Mouse (Mus musculus): ENCODE results near the gene Tlk1.
"Not testable (repeated sequence)": the region's sequence is repeated elsewhere in the genome, so short reads cannot be mapped to it uniquely, and the experiment has no call there.

Gene Tlk1

DNA sequence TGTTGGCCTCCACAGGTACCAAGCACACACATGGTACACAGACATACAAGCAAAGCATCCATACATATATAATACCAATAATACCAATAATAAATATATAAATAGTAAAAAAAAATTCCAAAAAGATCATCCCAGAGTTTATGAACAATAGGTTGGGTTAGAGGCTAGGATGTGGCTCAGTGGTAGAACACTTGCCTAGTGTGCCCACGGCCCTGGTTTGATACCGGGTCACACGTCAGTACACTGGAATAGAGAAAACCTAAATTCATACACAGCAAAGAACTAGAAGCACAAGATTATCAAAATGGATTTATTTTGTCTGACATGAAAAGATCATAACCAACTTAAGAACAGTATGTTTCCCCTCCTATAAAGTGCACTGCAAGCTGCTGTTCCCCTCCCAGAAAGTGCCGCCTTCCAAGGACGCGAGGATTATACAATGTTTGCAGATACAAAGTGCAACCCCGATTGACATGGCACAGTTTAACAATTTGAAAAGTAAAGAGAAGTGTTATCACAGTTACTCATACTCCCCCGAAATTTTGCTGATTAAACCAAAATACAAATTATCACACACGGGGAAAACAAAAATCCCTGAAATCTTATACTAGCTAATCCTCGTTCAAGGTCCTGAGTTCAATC lies 6.3 kb upstream of the Tlk1 start:
- DNase-seq = no peak

DNA sequence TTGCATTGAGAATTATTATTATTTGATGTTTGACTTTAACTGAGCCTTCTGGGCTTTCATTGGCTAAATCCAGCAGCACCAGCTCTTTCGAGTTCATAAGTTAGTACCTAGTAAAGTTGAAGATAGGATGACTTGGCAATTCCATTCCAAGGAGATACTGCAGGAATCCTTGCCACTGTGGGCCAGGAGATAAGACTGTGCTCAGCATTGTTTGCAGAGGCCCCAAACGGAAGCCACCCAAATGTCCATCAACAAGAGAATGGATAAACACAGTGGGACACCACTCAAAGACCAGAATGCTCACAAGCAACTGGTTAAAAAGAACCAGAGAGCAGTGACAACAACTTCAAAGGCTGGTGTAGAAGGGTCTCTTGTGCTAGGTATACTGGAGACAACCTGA lies 5.2 kb upstream of the Tlk1 start:
- no peak for DNase-seq

DNA sequence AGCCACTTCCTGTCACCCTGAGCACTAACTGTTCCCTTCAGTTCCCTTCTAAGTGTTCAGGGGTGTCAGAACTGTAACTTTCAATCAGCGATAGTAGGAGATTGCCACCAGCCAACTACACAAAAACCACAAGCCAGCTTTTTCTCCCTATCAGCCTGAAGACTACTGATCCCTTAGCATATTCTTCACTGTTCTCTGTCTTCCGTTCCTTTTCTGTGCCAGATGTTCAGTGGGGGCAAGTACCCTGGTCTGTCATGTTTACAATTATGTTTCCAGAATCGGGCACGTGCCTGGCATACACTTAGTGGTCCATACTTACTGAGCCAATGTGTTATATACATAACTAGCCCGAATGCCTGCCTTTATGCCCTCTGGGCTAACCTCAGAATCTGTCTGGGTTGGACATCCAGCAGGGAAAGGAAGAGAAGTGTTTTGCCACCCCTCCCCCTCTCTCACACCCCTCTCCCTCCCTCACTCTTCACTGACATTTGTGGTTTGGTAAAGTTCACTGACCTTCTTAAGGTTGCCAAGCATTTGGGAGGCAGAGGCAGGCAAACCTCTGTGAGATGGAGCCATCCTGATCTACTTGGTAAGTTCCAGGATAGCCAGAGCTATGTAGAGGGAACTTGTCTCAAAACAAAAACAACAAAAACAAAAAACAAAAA lies 4.5 kb upstream of the Tlk1 start:
- no peak for DNase-seq

DNA sequence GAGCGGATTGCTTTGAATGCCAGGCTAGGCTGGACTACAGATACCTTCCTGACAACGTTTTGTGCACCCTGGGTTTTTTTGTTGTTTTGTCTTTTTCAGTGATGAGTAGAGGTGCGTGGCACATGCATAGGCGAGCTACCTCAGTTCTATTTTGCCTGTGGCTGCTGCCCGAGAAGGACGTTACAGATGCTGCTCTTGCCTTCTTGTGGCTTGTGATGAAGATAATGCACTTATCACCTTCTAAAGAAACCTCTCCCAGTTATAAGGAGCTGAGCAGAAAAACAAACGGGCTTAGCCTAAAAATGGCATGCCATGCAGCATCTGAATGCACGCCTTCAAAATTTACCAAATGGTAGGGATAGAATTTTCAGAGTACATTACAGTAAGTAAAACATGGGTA lies 2.3 kb upstream of the Tlk1 start:
- no peak for DNase-seq

DNA sequence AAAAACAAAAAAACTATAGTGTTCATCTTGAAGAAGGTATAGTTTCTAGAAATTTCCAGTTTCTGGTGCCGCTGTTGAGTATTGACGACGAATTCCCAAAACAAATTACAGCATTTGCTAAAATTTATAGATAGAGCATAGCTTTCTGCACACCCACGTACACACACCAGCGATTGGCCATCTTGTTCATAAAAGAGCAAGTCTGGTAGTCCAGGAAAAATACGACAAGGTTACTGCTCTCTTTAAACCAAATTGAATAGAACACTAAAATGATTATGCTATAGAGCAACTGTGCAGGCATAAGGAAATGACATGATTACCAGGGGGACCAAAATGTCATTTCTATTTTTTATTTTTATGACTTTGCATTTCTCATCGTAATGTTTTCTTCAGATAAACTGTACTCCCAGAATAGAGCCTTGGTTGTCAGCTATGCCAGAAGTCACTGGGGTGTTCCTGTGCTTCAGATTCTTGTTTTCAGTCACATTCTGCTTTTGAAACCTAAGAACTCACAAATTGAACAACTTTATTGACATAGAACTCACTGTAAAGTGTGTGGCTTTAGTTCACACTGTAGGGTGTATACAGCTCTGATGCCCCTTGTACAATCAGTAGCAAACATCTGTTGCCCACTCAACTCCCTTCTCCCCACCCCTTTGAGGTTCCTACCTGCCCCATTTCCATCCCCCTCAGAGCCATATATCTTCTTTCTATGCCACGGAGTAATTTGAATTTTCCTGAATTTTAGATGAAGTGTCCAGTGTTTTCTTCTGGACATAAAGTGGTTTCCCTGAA lies 1.1 kb upstream of the Tlk1 start:
- no peak for DNase-seq

DNA sequence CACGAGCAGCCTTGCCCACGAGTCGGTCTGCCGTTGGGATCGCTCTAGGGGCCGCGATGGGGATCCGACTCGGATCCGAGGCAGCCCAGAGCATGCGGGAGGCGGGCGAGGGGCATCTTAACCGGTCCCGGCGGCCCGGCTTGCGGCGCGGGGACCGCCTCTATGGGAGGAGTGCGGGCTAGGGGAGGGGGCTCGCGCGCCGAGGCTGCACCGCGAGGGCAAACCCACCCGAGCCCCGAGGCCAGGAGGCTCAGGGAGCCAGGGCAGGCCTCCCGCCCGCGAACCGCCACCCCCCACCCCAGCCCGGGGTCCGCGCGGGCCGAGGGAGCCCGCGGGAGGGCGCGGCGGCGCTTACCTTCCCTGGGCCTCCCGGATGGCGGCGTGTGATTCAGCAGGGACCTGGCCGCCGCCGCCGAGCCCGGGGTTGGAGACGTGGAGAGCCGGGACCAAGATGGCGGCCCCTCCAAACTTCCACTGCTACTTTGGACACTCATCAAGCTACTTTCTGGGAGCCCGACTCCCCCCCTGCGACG lies 624 bp downstream of the Tlk1 start:
- DNase-seq = peak; percentile 78

DNA sequence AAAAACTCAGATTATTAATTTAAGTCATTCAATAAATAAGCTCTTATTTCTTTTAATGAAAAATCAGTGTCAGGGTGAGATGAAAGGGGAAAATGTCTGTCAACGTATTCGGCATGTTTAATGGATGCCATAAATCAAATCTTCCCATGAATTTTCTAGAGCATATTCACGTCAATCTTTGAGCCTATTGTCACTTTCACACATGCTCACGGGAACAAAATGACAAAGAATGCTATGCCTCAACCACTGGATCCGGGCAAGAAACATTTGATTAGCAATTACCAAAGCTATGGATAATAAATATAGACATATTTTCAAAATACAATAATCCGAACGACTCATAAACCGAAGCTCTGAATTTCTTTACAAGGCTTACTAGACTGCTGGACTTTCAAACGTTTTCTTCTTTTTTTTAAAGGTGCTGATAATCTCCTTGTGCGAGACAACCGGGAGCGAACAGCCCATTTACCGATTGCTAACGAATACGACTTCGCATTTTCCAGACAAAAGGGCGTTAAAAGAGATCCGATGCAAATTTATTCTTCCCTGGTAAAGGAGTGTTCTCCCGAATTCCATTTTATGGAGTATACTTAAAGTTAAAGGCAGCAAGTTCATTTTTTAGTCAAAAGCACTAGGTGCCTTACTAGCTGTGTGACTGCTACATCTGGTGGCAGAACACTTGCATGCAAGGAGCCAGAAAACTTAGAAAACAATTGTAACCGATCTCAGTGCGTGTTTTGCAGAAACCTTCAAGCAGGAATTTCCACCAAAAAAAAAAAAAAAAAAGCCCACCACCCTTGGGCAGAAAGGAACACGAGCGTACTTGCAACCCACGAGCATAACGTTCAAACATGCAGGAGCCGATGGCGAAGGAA lies 1.4 kb downstream of the Tlk1 start:
- DNase-seq = no peak

DNA sequence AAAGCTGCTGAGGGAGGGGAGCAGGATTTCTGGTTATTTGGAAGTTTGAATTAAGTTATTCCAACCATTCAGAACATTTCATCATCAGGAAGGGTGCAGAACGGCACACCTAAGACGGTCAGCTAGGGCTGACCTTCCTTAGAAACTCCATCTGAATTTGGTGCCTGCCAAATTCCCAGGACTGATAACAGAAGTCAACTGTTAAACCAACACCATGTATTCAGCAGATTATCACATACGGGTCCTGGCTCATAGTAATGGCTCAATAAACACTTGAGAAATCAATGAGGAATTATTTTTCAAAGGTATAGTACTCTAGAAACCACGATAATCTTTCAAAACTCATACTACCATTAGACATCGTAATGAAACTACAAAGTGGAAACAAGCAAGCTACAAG lies 2.1 kb downstream of the Tlk1 start:
- no peak for DNase-seq

DNA sequence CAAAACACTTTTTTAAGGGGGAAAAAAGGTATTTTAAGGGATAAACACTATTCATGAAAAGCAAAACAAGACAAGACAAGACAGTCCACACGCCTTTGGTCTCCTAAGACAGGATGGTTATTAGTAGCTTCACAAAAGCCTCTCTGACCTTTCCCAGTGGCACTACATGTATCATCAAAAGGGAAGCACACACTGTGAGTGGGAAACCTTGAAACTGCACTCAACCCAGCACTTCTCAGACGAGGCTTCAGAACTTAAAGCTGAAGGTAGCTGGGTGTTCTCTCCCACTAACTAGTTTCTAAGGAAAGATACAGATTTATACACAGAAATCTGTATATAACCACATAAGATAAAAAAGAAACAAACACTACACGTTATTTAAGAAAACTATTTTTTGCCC lies 8.6 kb downstream of the Tlk1 start:
- no peak for DNase-seq

DNA sequence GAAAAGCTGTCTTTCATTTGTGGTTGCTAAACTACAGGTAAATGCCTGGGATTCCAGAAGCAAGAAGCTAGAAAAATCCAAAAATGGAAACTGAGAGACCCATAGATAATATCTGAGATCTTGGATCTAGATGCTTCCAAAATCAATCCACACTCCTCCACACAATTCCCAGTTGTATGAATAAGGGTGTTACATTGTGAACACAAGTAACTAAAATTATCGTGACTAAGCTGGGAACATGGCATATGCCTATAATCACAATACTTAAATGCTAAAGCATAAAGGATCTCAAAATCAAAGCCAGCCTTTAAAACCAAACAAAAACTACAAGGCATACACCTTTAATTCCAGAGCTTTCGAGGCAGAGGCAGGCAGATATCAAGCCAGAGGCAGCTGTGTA lies 9.5 kb downstream of the Tlk1 start:
- DNase-seq = no peak

DNA sequence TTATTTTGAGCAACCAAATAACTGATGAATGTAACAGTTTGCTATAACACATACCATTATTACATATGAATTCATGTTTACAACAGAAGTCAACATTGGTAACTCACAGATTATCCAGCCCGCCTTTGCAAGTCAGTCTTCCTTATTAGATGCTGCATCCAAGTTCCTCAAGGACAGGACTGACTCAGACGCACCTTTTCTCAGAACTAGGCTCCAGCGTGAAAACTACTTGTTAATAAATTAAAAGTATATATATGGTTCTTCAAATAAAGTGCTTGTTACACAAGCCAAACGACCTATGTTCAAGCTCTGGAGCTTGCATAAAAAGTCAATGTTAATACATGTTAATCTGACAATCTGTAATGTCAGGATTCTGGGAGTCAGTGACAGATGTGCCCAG lies 11.9 kb downstream of the Tlk1 start:
- DNase-seq = no peak

DNA sequence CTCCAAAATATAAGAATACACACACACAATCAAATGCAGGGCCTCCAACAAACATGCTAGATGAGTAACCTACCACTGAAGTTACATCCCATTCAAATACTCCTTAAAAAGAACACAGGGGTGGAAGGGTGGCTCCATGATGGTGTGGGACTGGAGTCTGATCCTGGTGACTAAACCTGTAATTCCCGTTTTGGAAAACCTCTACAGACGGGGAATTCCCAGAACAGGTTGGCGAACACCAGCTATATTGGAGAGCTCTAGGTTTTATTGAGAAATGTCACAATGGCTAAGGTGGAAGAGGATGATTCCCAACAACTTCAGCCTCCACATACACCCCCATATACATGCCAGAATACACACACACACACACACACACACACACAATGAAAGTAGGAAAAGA lies 14.1 kb downstream of the Tlk1 start:
- DNase-seq = no peak

DNA sequence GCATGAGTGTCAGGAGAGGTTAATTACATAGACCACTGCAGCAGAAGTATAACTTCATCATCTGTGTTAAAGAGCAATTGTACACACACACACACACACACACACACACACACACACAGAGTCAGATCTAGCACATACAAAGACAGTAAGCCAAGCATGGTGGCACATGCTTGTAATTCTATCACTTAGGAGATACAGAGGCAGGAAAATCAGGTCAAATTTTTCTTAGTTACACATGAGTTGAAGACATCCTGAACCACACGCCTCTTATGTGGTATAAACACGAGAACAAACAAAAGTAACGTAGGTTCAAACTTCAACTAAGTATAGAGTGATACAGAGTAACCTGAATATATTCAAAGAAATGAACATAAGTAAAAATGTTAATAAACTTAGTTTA lies 15.6 kb downstream of the Tlk1 start:
- DNase-seq = no peak

DNA sequence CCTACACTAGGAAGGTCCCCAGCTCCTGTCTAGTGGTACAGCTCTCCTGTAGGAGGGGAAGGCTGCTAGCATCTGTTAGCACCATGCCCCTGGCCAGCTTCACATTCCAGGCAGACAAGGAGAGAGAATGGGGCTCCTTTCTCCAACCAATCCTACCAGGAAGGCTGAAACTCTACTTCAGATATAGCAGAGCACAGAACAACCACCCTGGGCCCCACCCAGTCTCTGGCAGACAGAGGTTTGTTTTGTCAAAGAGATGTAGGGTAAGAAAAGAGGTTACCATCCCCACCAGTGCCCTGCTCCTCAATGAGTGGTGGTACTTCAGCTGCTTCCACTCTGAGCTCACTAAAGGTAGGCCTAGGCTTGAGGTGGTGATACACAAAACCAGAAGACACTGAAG lies 16.8 kb downstream of the Tlk1 start:
- no peak for DNase-seq

DNA sequence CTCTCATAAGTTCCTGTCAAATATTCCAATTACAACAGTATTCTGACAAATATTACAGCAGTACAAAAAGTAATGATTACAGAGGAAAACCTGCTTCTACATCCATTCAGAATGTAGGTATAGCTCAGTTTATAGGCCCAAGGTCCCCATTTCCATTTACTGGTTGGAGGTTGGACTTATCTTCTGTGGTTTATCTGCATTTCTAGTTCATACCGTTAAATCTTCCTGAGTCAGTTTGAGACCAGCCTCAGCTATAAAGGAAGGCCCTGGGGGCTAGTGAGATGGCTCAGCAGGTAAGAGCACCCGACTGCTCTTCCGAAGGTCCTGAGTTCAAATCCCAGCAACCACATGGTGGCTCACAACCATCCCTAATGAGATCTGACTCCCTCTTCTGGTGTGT lies 17.9 kb downstream of the Tlk1 start:
- DNase-seq = not testable (repeated sequence)

DNA sequence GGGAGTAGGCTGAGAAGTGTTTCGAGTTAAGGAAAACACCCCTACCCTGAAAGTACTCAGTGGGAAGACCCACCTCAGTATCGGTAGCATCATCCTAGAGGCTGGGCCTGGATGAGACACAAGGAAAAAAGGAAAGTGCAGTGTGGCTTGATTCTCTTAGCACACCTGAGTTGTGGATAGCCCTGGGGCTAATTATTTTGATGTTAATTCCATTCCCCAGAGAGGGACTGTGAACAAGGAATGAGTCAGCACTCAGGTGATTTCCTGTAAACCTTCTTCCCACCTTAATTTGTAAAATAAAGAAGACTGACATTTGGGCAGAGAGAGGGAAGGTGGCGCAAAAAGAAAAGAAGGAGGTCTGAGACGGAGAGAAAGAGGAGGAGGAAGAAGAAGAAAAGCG lies 19.5 kb downstream of the Tlk1 start:
- no peak for DNase-seq

DNA sequence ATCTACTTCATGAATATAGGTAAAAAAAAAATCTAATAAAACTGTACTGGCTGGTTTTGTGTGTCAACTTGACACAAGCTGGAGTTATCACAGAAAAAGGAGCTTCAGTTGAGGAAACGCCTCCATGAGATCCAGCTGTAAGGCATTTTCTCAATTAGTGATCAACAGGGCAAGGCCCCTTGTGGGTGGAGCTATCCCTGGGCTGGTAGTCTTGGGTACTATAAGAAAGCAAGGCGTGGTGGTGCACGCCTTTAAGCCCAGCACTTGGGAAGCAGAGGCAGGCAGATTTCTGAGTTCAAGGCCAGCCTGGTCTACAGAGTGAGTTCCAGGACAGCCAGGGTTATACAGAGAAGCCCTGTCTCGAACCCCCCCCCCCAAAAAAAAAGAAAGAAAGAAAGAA lies 21.8 kb downstream of the Tlk1 start:
- DNase-seq = not testable (repeated sequence)

DNA sequence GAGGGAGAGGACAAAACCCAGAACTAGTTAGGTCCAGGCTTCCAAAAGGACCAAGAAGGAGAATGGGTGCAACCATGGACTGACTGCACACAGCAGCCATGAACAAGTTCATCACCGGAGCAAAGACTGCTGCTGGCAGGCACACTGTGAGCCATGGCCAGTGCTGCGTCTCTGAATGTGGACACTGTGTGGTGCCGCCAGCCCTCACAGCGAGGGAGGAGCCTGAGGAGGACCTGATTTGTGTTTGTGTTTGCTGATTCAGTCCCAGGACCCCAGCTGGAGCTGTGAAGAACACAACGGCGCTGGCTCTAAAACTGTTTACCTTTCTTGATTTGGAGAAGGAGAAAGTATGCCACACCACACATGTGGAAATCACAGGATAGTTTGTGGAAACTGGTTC lies 22.9 kb downstream of the Tlk1 start:
- DNase-seq = no peak

DNA sequence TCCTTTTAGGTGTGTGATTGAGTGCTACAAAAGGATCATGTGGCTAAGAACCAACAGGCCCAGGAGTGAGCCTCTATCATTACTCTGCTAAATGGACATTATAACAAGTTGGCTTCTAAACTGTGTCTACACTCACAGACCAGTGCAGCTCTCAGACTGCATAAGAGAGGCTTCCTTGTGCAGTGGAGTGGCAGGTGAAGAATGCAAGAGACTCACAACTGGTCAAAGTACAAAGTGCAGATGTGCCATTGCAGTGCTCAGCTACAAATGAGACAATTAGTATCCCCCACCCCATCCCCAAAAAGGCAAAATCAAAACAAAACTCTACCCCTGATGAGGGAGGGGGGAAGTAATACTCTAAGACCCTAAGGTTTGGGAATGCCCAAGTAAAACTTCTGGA lies 24.0 kb downstream of the Tlk1 start:
- DNase-seq = peak; percentile 45

DNA sequence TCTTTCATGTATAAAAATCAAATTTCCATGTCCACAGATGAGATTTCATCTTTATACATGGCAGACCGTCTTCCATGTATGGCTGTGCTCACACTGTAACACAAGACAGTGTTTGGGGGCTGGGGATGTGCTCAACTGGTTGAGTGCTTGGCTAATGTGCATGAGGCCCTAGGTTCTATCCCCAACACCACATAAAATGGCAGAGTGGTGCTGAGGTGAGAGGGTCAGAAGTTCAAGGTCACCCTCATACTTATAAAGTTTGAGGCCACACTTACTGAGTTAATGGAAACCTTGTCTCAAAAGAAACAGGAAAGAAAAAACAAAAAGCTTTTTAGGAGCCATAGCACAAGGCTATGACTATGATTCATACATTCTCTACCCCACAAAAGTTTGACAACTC lies 25.1 kb downstream of the Tlk1 start:
- DNase-seq = no peak

DNA sequence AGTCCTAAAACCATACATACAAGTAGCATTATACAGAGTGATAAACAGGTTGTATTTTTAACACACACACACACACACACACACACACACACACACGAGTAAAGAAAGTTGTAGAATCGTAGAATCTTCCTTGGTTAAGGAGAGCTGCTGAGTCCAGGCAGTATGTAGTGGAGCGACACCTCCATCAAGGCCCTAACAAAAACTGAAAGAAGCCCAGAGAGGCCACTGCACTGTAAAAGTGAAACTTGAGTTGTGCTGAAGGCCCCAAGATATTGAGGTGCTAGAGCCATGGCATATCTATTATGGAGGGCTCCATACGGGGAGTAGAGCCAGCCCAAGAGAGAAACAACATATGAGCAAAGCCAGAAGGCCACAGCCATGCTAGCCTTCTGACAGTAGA lies 32.3 kb downstream of the Tlk1 start:
- DNase-seq = no peak

DNA sequence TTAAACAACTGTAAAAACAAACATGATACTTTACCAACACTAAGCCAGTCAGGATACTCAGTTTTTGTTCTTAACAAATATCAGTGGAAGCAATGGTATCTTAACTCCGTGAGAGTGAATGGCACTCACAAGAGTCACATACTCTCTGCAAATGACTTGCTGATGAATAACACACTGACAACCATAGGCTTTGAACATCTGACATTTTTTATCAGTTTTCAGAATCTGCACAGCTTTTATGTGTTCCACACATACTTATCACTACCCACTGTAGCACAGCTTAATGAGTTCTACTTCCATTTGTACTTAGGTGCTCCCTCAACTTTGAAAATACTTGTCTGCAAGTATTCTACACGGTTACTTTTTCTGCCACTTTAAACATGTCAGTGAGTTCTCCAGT lies 35.3 kb downstream of the Tlk1 start:
- DNase-seq = no peak

DNA sequence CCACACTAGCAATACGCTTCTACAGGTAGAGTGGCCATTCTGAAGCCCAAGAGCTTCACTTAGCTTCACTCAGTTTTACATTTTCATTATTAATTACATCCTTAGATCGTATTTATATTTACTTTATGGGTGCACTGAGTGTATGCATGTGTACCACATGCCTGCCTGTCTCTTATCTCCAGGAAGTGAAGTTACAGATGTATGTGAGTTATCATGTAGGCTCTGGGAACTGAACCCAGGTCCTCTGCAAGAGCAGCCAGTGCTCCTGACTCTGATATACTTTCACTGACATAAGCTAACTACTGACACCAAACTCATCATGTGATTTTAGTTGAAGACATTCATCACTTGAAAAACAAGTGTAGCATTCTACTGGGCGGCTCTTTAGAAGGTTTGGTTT lies 36.2 kb downstream of the Tlk1 start:
- DNase-seq = no peak
